Mouse (Mus musculus): ENCODE data around the gene Pla2g6. TPM values are rescaled to one million over a fixed set of nuclear protein-coding genes. Genes with fewer than 3 reads are reported as not detected.

The Pla2g6 gene
- polyA plus RNA-seq, 1 experiment from 2014 or later, result 10.7 TPM

- Histone ChIP-seq H3K27me3 (ENCODE audit: insufficient read depth, low read length) (no peaks in the 10 kb centered on the region), H3K36me3 (ENCODE audit: insufficient read depth, low read length) (no peaks in the 10 kb centered on the region), H3K4me3 (replicated peaks; ENCODE audit: low read depth, low read length) (no peak overlapping the region), H3K27ac (no peak overlapping the region), H3K4me2 (ENCODE audit: low read length) (no peak overlapping the region), H3K4me1 (replicated peaks; ENCODE audit: insufficient read depth, low read length) (peaks cover 16% of the 10 kb centered on the region; the same call in 1 of the 2 replicates), H3K9me3 (replicated peaks; ENCODE audit: low read length) (no peaks in the 10 kb centered on the region), H3K9ac (ENCODE audit: low read depth, low read length) (no peak overlapping the region)
- no peak for ATAC-seq (replicated peaks; ENCODE audit: low FRiP score, low read depth)
- DNase-seq (ENCODE audit: low spot score), result peak; percentile 45
- no peak for TF ChIP-seq CTCF (IDR thresholded peaks at IDR 0.05; ENCODE audit: low read depth)
- 18% methylated on average over 4 of the region's 4 CpGs for WGBS
These were observed 1.9 kb downstream of the Pla2g6 start for GRCm38 (mm10) chr15:79326264-79326663.

- no peaks in the 10 kb centered on the region for H3K9me3 ChIP-seq (replicated peaks; ENCODE audit: low read length)
- H3K27ac ChIP-seq, result no peak overlapping the region
- no peak overlapping the region for H3K4me2 ChIP-seq (ENCODE audit: low read length)
- peaks cover 16% of the 10 kb centered on the region; the same call in 1 of the 2 replicates for H3K4me1 ChIP-seq (replicated peaks; ENCODE audit: insufficient read depth, low read length)
- H3K27me3 ChIP-seq (ENCODE audit: insufficient read depth, low read length), result no peaks in the 10 kb centered on the region
- H3K36me3 ChIP-seq (ENCODE audit: insufficient read depth, low read length), result no peaks in the 10 kb centered on the region
- H3K4me3 ChIP-seq (replicated peaks; ENCODE audit: low read depth, low read length), result no peak overlapping the region
- no peak for ATAC-seq (replicated peaks; ENCODE audit: low FRiP score, low read depth)
- WGBS, result 76% methylated on average over 3 of the region's 3 CpGs
- TF ChIP-seq CTCF (IDR thresholded peaks at IDR 0.05; ENCODE audit: low read depth), result no peak
- DNase-seq (ENCODE audit: low spot score), result no peak
- no peak overlapping the region for H3K9ac ChIP-seq (ENCODE audit: low read depth, low read length)
These were observed 2.4 kb downstream of the Pla2g6 start for GRCm38 (mm10) chr15:79325742-79326141.

GRCm38 (mm10) chr15:79324373-79324772 is 3.8 kb downstream of the Pla2g6 start:
- DNase-seq (ENCODE audit: low spot score), result no peak
- no peaks in the 10 kb centered on the region for H3K9me3 ChIP-seq (replicated peaks; ENCODE audit: low read length)
- no peak for TF ChIP-seq CTCF (IDR thresholded peaks at IDR 0.05; ENCODE audit: low read depth)
- H3K27ac ChIP-seq, result peak overlapping the region; percentile 67; the same call in 1 of the 2 replicates
- H3K9ac ChIP-seq (ENCODE audit: low read depth, low read length), result no peak overlapping the region
- ATAC-seq (replicated peaks; ENCODE audit: low FRiP score, low read depth), result no peak
- H3K36me3 ChIP-seq (ENCODE audit: insufficient read depth, low read length), result no peaks in the 10 kb centered on the region
- H3K4me2 ChIP-seq (ENCODE audit: low read length), result no peak overlapping the region
- peaks cover 16% of the 10 kb centered on the region; the same call in 1 of the 2 replicates for H3K4me1 ChIP-seq (replicated peaks; ENCODE audit: insufficient read depth, low read length)
- H3K4me3 ChIP-seq (replicated peaks; ENCODE audit: low read depth, low read length), result no peak overlapping the region
- H3K27me3 ChIP-seq (ENCODE audit: insufficient read depth, low read length), result no peaks in the 10 kb centered on the region
- WGBS, result 81% methylated on average over 3 of the region's 3 CpGs

- no peak overlapping the region for H3K9ac ChIP-seq (ENCODE audit: low read depth, low read length)
- ATAC-seq (replicated peaks; ENCODE audit: low FRiP score, low read depth) (no peak), DNase-seq (ENCODE audit: low spot score) (no peak)
- 72% methylated on average over 4 of the region's 4 CpGs for WGBS
- H3K4me3 ChIP-seq (replicated peaks; ENCODE audit: low read depth, low read length), result no peak overlapping the region
- peak overlapping the region; percentile 67 for H3K27ac ChIP-seq
- no peak overlapping the region for H3K4me2 ChIP-seq (ENCODE audit: low read length)
- no peaks in the 10 kb centered on the region for H3K27me3 ChIP-seq (ENCODE audit: insufficient read depth, low read length)
- H3K36me3 ChIP-seq (ENCODE audit: insufficient read depth, low read length), result no peaks in the 10 kb centered on the region
- H3K9me3 ChIP-seq (replicated peaks; ENCODE audit: low read length), result no peaks in the 10 kb centered on the region
- peaks cover 16% of the 10 kb centered on the region; the same call in 1 of the 2 replicates for H3K4me1 ChIP-seq (replicated peaks; ENCODE audit: insufficient read depth, low read length)
- no peak for TF ChIP-seq CTCF (IDR thresholded peaks at IDR 0.05; ENCODE audit: low read depth)
These were observed 4.4 kb downstream of the Pla2g6 start for GRCm38 (mm10) chr15:79323791-79324155.

- Histone ChIP-seq H3K27me3 (ENCODE audit: insufficient read depth, low read length) (no peaks in the 10 kb centered on the region), H3K9ac (ENCODE audit: low read depth, low read length) (no peak overlapping the region), H3K4me3 (replicated peaks; ENCODE audit: low read depth, low read length) (no peak overlapping the region), H3K36me3 (ENCODE audit: insufficient read depth, low read length) (no peaks in the 10 kb centered on the region), H3K4me2 (ENCODE audit: low read length) (no peak overlapping the region), H3K4me1 (replicated peaks; ENCODE audit: insufficient read depth, low read length) (peaks cover 16% of the 10 kb centered on the region; the same call in 1 of the 2 replicates), H3K27ac (peak overlapping the region; percentile 67), H3K9me3 (replicated peaks; ENCODE audit: low read length) (no peaks in the 10 kb centered on the region)
- no peak for TF ChIP-seq CTCF (IDR thresholded peaks at IDR 0.05; ENCODE audit: low read depth)
- no peak for ATAC-seq (replicated peaks; ENCODE audit: low FRiP score, low read depth)
- 54% methylated on average over 6 of the region's 6 CpGs for WGBS
- peak; percentile 66 for DNase-seq (ENCODE audit: low spot score)
These were observed 5.0 kb downstream of the Pla2g6 start for GRCm38 (mm10) chr15:79322991-79323790.

GRCm38 (mm10) chr15:79322281-79322990 is 5.8 kb downstream of the Pla2g6 start:
- TF ChIP-seq CTCF (IDR thresholded peaks at IDR 0.05; ENCODE audit: low read depth), result no peak
- Histone ChIP-seq H3K4me2 (ENCODE audit: low read length) (no peak overlapping the region), H3K4me1 (replicated peaks; ENCODE audit: insufficient read depth, low read length) (peaks cover 16% of the 10 kb centered on the region; the same call in 1 of the 2 replicates), H3K9ac (ENCODE audit: low read depth, low read length) (no peak overlapping the region), H3K27me3 (ENCODE audit: insufficient read depth, low read length) (no peaks in the 10 kb centered on the region), H3K27ac (peak overlapping the region; percentile 67; the same call in 1 of the 2 replicates), H3K4me3 (replicated peaks; ENCODE audit: low read depth, low read length) (no peak overlapping the region), H3K9me3 (replicated peaks; ENCODE audit: low read length) (no peaks in the 10 kb centered on the region), H3K36me3 (ENCODE audit: insufficient read depth, low read length) (no peaks in the 10 kb centered on the region)
- no peak for ATAC-seq (replicated peaks; ENCODE audit: low FRiP score, low read depth)
- DNase-seq (ENCODE audit: low spot score), result no peak
- 47% methylated on average over 11 of the region's 11 CpGs for WGBS

Measured in kidney, postnatal 0 days (tissue).